Mouse (Mus musculus) bone marrow, adult 2 months (tissue): ENCODE measurements around the gene Cdk20.

Experiments used
- CTCF ChIP-seq: fragments of 200-500 bp; IDR thresholded peaks from 2 replicates; pipeline ENCODE4 v1.5.1; 2011; ENCODE audit warnings: low read length, control low read depth; ENCODE audit not compliant: control insufficient read depth, insufficient read depth
- POLR2A ChIP-seq: fragments of 200-500 bp; IDR thresholded peaks from 2 replicates; pipeline ENCODE4 v1.6.1; 2011; ENCODE audit warnings: low read depth, mild to moderate bottlenecking, control low read depth, low read length, borderline replicate concordance; ENCODE audit not compliant: control insufficient read depth

DNA sequence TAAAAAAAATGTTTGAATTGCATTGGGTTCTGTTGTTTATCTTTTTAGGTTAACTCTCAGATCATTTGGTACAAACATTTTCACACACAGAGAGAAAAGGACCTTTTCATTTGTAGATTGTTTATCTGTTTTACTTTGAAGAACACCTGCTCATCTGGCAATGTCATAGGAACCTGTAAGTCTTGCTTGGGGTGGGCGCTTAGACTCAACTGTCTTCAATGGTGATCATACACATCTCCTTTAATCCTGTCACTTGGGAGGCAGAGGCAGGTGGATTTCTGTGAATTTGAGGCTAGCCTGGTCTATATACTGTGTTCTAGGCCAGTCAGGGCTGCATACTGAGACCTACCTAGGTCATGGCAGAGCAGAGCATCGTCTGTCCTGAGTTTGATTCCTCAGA lies 16.5 kb upstream of the Cdk20 start:
- TF ChIP-seq CTCF = no peak
- no peak for TF ChIP-seq POLR2A
